Mouse (Mus musculus): ENCODE results near the gene Mettl22. TPM values are rescaled to one million over a fixed set of nuclear protein-coding genes. Genes with fewer than 3 reads are reported as not detected.

Mettl22 gene
- total RNA-seq (2012; rRNA removed) (11.7 and 12.0 TPM in 2 replicates), polyA plus RNA-seq (2012; ENCODE audit: insufficient read depth in 1 of 2, insufficient read length in 2 of 2, low read depth in 1 of 2, low replicate concordance in 2 of 2, missing spikeins in 1 of 2) (10 to 100 TPM in 1 of 2 experiments, not detected in 1; 19.0 TPM)

DNA sequence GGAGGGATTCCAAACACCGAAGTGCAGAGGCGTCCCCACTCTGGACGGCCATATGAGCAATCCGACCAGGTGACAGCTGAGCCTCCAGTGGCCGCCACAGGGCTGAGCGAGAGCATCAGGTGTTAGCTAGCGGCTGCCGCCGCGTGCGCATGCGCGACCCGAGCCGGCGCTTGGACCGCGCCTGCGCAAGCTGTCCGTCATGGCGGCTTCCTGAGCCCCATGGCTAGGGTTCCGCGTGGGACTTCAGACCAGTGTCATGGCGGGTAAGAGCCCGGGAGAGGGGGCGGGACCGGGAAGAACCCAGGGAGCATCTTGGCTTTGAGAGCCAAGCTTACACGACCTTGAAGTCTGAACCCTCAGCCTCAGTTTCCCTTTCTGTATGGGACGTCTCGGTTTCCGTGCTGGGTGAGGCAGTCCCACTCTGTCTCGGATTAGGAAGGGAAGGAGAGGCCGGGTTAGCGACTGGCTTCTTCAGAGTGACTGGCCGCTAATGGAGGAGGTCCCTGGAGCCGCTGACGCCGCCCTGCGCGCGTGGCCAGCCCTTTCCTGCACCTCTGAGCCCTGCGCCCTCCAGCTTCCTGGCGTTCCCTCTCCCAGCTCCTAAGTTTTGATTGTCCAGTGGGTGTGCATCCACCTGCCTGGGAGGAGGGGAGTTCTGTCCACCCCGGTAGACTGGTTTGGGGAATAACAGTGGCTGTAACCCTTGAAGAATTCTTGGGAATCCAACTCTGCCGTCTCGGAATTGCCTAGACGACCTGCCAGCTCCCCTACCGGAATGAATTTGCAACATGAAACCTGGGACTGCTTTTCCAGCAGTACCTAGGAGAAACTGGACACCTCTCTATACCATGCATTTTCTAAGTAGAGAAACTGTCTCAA lies at the start of gene Mettl22:
Gene Mettl22 (plus strand): TSS at position 186 of the 879 bp plus-strand sequence.
- H3K36me3 ChIP-seq (ENCODE audit: control insufficient read depth in 1 of 2, insufficient read depth in 2 of 2, low read length in 2 of 2), result peaks cover 0 to 15% of the 10 kb centered on the region in 2 experiments; a peak in 2 of 4 replicates
- no peaks in the 10 kb centered on the region for H3K9me3 ChIP-seq (replicated peaks; ENCODE audit: insufficient read depth, low read length)
- H3K9ac ChIP-seq (ENCODE audit: control insufficient read depth, low read depth, low read length, poor library complexity, severe bottlenecking), result peak within 1 kb of the TSS; percentile 86
- H3K27me3 ChIP-seq (ENCODE audit: control insufficient read depth in 1 of 2, insufficient read depth in 2 of 2, low read length in 2 of 2), result no peaks in the 10 kb centered on the region
- peaks cover 2 to 11% of the 10 kb centered on the region in 2 experiments for H3K4me1 ChIP-seq (ENCODE audit: control insufficient read depth in 1 of 2, insufficient read depth in 2 of 2, low read length in 2 of 2)
- DNase-seq (ENCODE audit: low read depth, low spot score), result peak; percentile 94
- H3K27ac ChIP-seq (ENCODE audit: control insufficient read depth, low read depth, low read length), result peak within 1 kb of the TSS; percentile 62
- H3K4me3 ChIP-seq (ENCODE audit: control insufficient read depth in 1 of 2, insufficient read depth in 1 of 2, low read depth in 2 of 2, low read length in 2 of 2), result peak within 1 kb of the TSS; percentile 78 to 88
- H3K79me2 ChIP-seq (ENCODE audit: control insufficient read depth, insufficient read depth, low read length, poor library complexity), result peaks cover 10% of the 10 kb centered on the region
- TF ChIP-seq POLR2A (IDR thresholded peaks at IDR 0.05; ENCODE audit: control insufficient read depth in 1 of 2, insufficient read depth in 1 of 2, low read depth in 1 of 2, low read length in 2 of 2, poor library complexity in 1 of 2) (peak; percentile 97 to 99), KAT2A (conservative IDR thresholded peaks at IDR 0.05; ENCODE audit: low read depth, low read length) (no peak), NRF1 (IDR thresholded peaks at IDR 0.05; ENCODE audit: insufficient read depth, low read depth, low read length, poor library complexity, severe bottlenecking) (peak; percentile 99), RAD21 (IDR thresholded peaks at IDR 0.05; ENCODE audit: low read depth, low read length) (no peak), CHD2 (IDR thresholded peaks at IDR 0.05; ENCODE audit: low read length) (no peak), USF1 (IDR thresholded peaks at IDR 0.05; ENCODE audit: low read depth, low read length) (0 out of 2 replicates have a peak, but pooled peaks have one; percentile 50), ELF1 (IDR thresholded peaks at IDR 0.05; ENCODE audit: low read depth, low read length) (no peak; the same call in 1 of the 2 replicates), JUND (IDR thresholded peaks at IDR 0.05; ENCODE audit: low read depth, low read length) (no peak), BHLHE40 (IDR thresholded peaks at IDR 0.05; ENCODE audit: borderline replicate concordance, low read depth, low read length) (no peak), RCOR1 (IDR thresholded peaks at IDR 0.05; ENCODE audit: low read depth, low read length) (no peak), ETS1 (IDR thresholded peaks at IDR 0.05; ENCODE audit: low read depth, low read length) (peak; percentile 56), MAFK (IDR thresholded peaks at IDR 0.05; ENCODE audit: borderline replicate concordance, low read depth, low read length) (no peak), USF2 (IDR thresholded peaks at IDR 0.05; ENCODE audit: borderline replicate concordance in 1 of 2, insufficient read depth in 1 of 2, low read depth in 1 of 2, low read length in 2 of 2) (no peak), TAL1 (IDR thresholded peaks at IDR 0.05; ENCODE audit: low read length) (no peak), MYB (IDR thresholded peaks at IDR 0.05; ENCODE audit: low read depth, low read length) (no peak), ZNF384 (IDR thresholded peaks at IDR 0.05; ENCODE audit: low read depth, low read length) (no peak), MYC (IDR thresholded peaks at IDR 0.05; ENCODE audit: low read depth, low read length) (peak; percentile 89), ZC3H11A (IDR thresholded peaks at IDR 0.05; ENCODE audit: low read depth, low read length) (no peak), EP300 (IDR thresholded peaks at IDR 0.05; ENCODE audit: low read depth in 1 of 2, low read length in 2 of 2) (no peak), HCFC1 (IDR thresholded peaks at IDR 0.05; ENCODE audit: low read depth, low read length) (peak; percentile 81), TCF12 (IDR thresholded peaks at IDR 0.05; ENCODE audit: low read depth, low read length) (peak; percentile 39; the same call in 1 of the 2 replicates), MAZ (IDR thresholded peaks at IDR 0.05; ENCODE audit: low read depth, low read length) (no peak), SMC3 (IDR thresholded peaks at IDR 0.05; ENCODE audit: low read depth, low read length) (no peak), TBP (IDR thresholded peaks at IDR 0.05; ENCODE audit: low read depth, low read length) (peak; percentile 77; the same call in 1 of the 2 replicates), NELFE (IDR thresholded peaks at IDR 0.05; ENCODE audit: low read depth, low read length) (peak; percentile 96), MAX (IDR thresholded peaks at IDR 0.05; ENCODE audit: low read length) (peak; percentile 88), ZKSCAN1 (IDR thresholded peaks at IDR 0.05; ENCODE audit: low read depth, low read length) (no peak), UBTF (IDR thresholded peaks at IDR 0.05; ENCODE audit: borderline replicate concordance, insufficient read depth, low read depth, low read length) (no peak), POLR2AphosphoS5 (IDR thresholded peaks at IDR 0.05; ENCODE audit: borderline replicate concordance, low read depth, low read length) (0 out of 2 replicates have a peak, but pooled peaks have one; percentile 33), MEF2A (IDR thresholded peaks at IDR 0.05; ENCODE audit: extremely low read depth, insufficient replicate concordance, low read depth, low read length, poor library complexity, severe bottlenecking) (no peak), POLR2AphosphoS2 (IDR thresholded peaks at IDR 0.05; ENCODE audit: low read length) (peak; percentile 77; the same call in 1 of the 2 replicates), ZMIZ1 (IDR thresholded peaks at IDR 0.05; ENCODE audit: low read depth, low read length) (peak; percentile 70; the same call in 1 of the 2 replicates), MXI1 (IDR thresholded peaks at IDR 0.05; ENCODE audit: low read depth, low read length) (peak; percentile 96), GATA1 (IDR thresholded peaks at IDR 0.05; ENCODE audit: low read depth, low read length) (no peak)

All from MEL (cell line).